Mouse (Mus musculus) forebrain, embryonic 11.5 days (tissue): ENCODE data around the gene Vmn1r5. TPM values are rescaled to one million over a fixed set of nuclear protein-coding genes. Genes with fewer than 3 reads are reported as not detected.

ENCODE experiments used
- ATAC-seq: fragments of 200-750 bp; cut with Nextera tagmentation; replicated peaks from 2 replicates; pipeline ENCODE4 v1.8.0; 2017; ENCODE audit warnings: moderate TSS enrichment; ENCODE audit not compliant: low FRiP score
- DNase-seq: peaks from one replicate; pipeline ENCODE4 v3.0.0-alpha.2; 2017; ENCODE audit warnings: low spot score
- H3K27ac ChIP-seq: fragments of 300-500 bp; sonication (generic); 2 replicates; pipeline ENCODE4 v1.5.1; 2014; ENCODE audit warnings: low read depth, low read length
- H3K27me3 ChIP-seq: fragments of 300-500 bp; sonication (generic); 2 replicates; pipeline ENCODE4 v1.6.1; 2014; ENCODE audit warnings: mild to moderate bottlenecking, low read length, mixed read lengths; ENCODE audit not compliant: control insufficient read depth, insufficient read depth
- H3K36me3 ChIP-seq: fragments of 300-500 bp; sonication (generic); 2 replicates; pipeline ENCODE4 v1.6.1; 2014; ENCODE audit warnings: mild to moderate bottlenecking, low read length, moderate library complexity, mixed read lengths; ENCODE audit not compliant: control insufficient read depth, insufficient read depth
- H3K4me1 ChIP-seq: fragments of 300-500 bp; sonication (generic); replicated peaks from 2 replicates; pipeline ENCODE4 v1.6.1; 2014; ENCODE audit warnings: low read length, mixed read lengths; ENCODE audit not compliant: control insufficient read depth, insufficient read depth
- H3K4me2 ChIP-seq: fragments of 300-500 bp; sonication (generic); 2 replicates; pipeline ENCODE4 v1.6.1; 2014; ENCODE audit warnings: low read depth, mild to moderate bottlenecking, low read length, moderate library complexity, mixed read lengths; ENCODE audit not compliant: severe bottlenecking
- H3K4me3 ChIP-seq: fragments of 300-500 bp; sonication (generic); 2 replicates; pipeline ENCODE4 v1.5.1; 2014; ENCODE audit warnings: low read depth, low read length
- H3K9ac ChIP-seq: fragments of 300-500 bp; sonication (generic); 2 replicates; pipeline ENCODE4 v1.6.1; 2014; ENCODE audit warnings: low read length
- H3K9me3 ChIP-seq: fragments of 300-500 bp; sonication (generic); 2 replicates; pipeline ENCODE4 v1.6.1; 2016; ENCODE audit warnings: low read length, mixed read lengths; ENCODE audit not compliant: control insufficient read depth
- WGBS: fragments of 180-500 bp; shearing (Covaris S2); extraction: QIAGEN DNeasy Blood & Tissue Kit; methylation state at CpG from one replicate; pipeline ENCODE4 v1.1.7; 2014; 5-methylcytosine and 5-hydroxymethylcytosine counted together
- polyA plus RNA-seq: library from polyadenylated mRNA; unstranded; fragments of >200 nt; fragmentation: Nextera tagmentation; extraction: Ambion mirVana; gene quantifications from 2 replicates; pipeline ENCODE4 v1.2.1, GENCODE M21; 2014

The Vmn1r5 gene
- polyA plus RNA-seq = not detected in 2 replicates

DNA sequence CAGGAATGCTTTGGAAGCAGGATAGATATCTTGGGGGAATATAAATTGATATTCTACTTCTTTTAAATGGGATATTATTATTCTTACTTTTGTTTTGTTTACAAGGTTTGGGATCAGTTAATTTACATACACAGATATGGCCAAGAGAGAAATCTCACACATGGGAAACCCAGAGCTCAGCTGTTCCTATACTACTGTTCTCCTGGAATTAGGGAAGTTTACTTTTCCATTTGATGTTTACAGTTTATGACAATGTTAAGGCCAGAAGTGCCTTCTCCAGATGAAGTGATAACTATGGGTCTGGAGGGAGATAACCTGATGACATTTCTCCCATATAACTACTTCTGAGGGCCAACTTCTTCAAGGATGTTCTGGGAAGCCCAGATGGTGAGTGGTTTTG, at the start of gene Vmn1r5:
Gene Vmn1r5, plus strand, starts transcription at position 301 of the 400 bp plus-strand sequence.
- Histone ChIP-seq H3K9ac (no peak within 1 kb of the TSS), H3K4me3 (no peak within 1 kb of the TSS), H3K4me1 (no peaks in the 10 kb centered on the region), H3K9me3 (no peaks in the 10 kb centered on the region), H3K36me3 (no peaks in the 10 kb centered on the region), H3K27me3 (no peaks in the 10 kb centered on the region), H3K27ac (no peak within 1 kb of the TSS), H3K4me2 (no peak within 1 kb of the TSS)
- ATAC-seq = no peak
- DNase-seq = no peak

- peak overlapping the region; percentile 51 for H3K4me2 ChIP-seq
- H3K27ac ChIP-seq = 0 out of 2 replicates have a peak overlapping the region, but pooled peaks have one; percentile 21
- no peaks in the 10 kb centered on the region for H3K27me3 ChIP-seq
- H3K9ac ChIP-seq = peak overlapping the region; percentile 73
- H3K36me3 ChIP-seq = no peaks in the 10 kb centered on the region
- H3K4me3 ChIP-seq = peak overlapping the region; percentile 54
- ATAC-seq (no peak), DNase-seq (no peak)
- 1% methylated on average over 24 of the region's 25 CpGs for WGBS
- no peaks in the 10 kb centered on the region for H3K4me1 ChIP-seq
- H3K9me3 ChIP-seq = no peaks in the 10 kb centered on the region
Observed at GRCm38 (mm10) chr6:56923331-56923725, 46.7 kb upstream of the Vmn1r5 start.

GRCm38 (mm10) chr6:56923726-56924707, 46.1 kb upstream of the Vmn1r5 start, which contains the start of the genes Nt5c3 and Vmn1r4:
TSS of gene Nt5c3 (minus strand) at chr6:56923932.
TSS of gene Vmn1r4 (plus strand) at chr6:56924015.
- no peaks in the 10 kb centered on the region for H3K4me1 ChIP-seq
- no peaks in the 10 kb centered on the region for H3K36me3 ChIP-seq
- 4% methylated on average over 44 of the region's 64 CpGs for WGBS
- peak; percentile 95 for DNase-seq
- H3K4me2 ChIP-seq = peak within 1 kb of the TSS; percentile 51
- no peaks in the 10 kb centered on the region for H3K27me3 ChIP-seq
- peak; percentile 98 for ATAC-seq
- peak within 1 kb of the TSS; percentile 54 for H3K4me3 ChIP-seq
- H3K9me3 ChIP-seq = no peaks in the 10 kb centered on the region
- peak within 1 kb of the TSS; percentile 25; the same call in 1 of the 2 replicates for H3K27ac ChIP-seq
- H3K9ac ChIP-seq = peak within 1 kb of the TSS; percentile 73

DNA sequence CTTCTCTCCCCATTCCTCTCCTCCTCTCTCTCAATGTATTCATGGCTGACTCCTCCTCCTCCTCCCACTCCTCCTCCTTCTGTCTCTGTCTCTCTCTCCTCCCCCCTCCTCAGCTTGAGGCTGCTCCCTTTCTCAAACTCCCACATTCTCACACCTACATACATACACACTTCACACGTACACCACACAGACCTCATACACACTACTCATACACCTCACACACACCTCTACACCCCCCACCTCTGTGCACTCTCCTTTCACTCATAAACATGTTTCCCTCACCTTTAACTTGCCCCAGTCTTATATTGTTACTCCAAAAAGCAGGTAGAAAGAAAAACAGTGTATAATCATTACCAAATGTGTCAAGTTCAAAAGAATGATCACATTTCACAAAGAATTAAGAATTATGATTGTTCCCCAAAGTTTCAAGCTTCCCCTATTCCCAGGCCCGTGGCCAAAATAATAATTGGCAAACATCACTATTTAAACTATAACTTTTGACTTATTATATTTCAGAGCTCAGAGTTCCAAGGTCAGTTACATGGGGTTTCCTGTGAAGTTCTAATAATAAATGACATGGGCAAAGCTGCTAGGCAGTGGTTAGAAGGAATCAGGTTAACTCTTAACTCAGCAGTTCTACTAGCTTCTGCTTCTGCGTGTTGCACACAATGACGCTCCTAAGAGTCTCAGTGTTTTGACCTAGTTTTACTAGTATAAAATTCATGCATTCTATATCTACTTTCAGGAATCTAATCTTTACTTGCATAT, 38.2 kb upstream of the Vmn1r5 start:
- H3K27me3 ChIP-seq = no peaks in the 10 kb centered on the region
- WGBS = 73% methylated on average over 4 of the region's 4 CpGs
- ATAC-seq (no peak), DNase-seq (no peak)
- H3K9ac ChIP-seq = no peak overlapping the region
- no peak overlapping the region for H3K27ac ChIP-seq
- H3K36me3 ChIP-seq = no peaks in the 10 kb centered on the region
- no peaks in the 10 kb centered on the region for H3K9me3 ChIP-seq
- H3K4me2 ChIP-seq = no peak overlapping the region
- no peaks in the 10 kb centered on the region for H3K4me1 ChIP-seq
- H3K4me3 ChIP-seq = no peak overlapping the region

- Histone ChIP-seq H3K27me3 (no peaks in the 10 kb centered on the region), H3K4me3 (no peak overlapping the region), H3K36me3 (no peaks in the 10 kb centered on the region), H3K9me3 (no peaks in the 10 kb centered on the region), H3K27ac (no peak overlapping the region), H3K4me1 (no peaks in the 10 kb centered on the region), H3K4me2 (no peak overlapping the region), H3K9ac (no peak overlapping the region)
- WGBS = 79% methylated on average over 2 of the region's 2 CpGs
- DNase-seq (no peak), ATAC-seq (no peak)
Observed at GRCm38 (mm10) chr6:56932464-56932863, 37.6 kb upstream of the Vmn1r5 start.

DNA sequence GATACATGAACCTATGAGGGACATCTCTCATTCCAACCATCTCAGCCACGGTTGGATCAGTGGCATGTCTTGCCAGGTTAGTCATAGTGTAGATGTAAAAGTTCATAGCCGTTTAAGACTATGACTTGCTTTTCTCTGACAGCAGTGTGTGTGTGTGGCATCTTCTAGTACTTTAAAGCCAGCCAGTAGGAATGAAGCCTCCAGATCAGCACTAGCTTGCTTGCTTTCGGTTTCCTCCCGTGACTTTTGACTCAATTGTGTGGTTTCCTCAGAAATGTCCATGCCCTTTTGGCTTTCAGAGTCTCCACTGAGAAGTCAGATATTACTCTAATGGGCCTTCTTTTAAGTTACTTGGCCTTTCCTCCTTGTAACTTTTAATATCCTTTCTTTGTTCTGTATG, 35.7 kb upstream of the Vmn1r5 start:
- Histone ChIP-seq H3K36me3 (no peaks in the 10 kb centered on the region), H3K4me1 (no peaks in the 10 kb centered on the region), H3K9me3 (no peaks in the 10 kb centered on the region), H3K4me3 (no peak overlapping the region), H3K9ac (no peak overlapping the region), H3K27ac (no peak overlapping the region), H3K27me3 (no peaks in the 10 kb centered on the region), H3K4me2 (no peak overlapping the region)
- ATAC-seq (no peak), DNase-seq (no peak)
- 89% methylated on average over 4 of the region's 4 CpGs for WGBS

DNA sequence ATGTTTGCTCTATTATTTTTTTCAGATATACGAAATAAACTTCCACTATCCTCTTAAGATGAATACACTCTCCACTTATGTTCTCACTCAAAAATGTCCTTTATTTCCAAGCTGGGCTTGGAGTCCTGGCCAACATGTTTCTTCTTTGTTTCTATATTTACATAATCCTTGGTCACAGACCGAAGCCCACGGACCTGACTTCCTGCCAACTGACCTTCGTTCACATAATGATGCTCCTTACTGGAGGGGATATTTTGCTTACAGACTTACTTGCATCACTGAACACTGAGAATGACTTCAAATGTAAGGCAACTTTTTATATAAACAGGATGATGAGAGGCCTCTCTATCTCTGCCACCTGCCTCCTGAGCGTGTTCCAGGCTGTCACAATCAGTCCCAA, 13.6 kb upstream of the Vmn1r5 start:
- DNase-seq = no peak

DNA sequence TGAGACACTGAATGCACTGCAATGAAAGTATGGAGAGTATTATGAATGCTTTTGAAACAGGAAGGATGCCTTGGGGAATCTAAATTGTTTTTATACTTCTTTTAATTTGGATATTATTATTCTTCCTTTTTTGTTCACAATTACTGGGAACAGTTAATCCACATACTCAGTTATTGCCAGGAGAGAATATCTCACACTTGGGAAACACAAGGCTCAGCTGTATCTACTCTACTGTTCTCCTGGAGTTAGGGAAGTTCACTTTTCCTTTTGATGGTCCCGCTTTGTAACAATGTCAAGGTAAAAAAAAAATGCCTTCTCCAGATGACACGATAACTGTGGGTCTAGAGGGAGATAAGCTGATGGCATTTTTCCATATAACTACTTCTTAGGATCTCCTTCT, 26.9 kb downstream of the Vmn1r5 start, which contains the start of gene Vmn1r6:
Gene Vmn1r6, plus strand, starts transcription at position 301 of the 400 bp plus-strand sequence.
- 91% methylated on average over 2 of the region's 2 CpGs for WGBS
- no peaks in the 10 kb centered on the region for H3K4me1 ChIP-seq
- no peak for ATAC-seq

More for the DNA sequence above, 13.6 kb upstream of the Vmn1r5 start:
- Histone ChIP-seq H3K4me1 (no peaks in the 10 kb centered on the region), H3K9me3 (no peaks in the 10 kb centered on the region), H3K27me3 (no peaks in the 10 kb centered on the region), H3K9ac (no peak overlapping the region), H3K36me3 (no peaks in the 10 kb centered on the region), H3K4me3 (no peak overlapping the region), H3K4me2 (no peak overlapping the region), H3K27ac (no peak overlapping the region)
- WGBS = 87% methylated on average over 5 of the region's 5 CpGs
- no peak for ATAC-seq

More for the DNA sequence above, 26.9 kb downstream of the Vmn1r5 start, which contains the start of gene Vmn1r6:
- Histone ChIP-seq H3K9me3 (no peaks in the 10 kb centered on the region), H3K4me3 (no peak within 1 kb of the TSS), H3K4me2 (no peak within 1 kb of the TSS), H3K9ac (no peak within 1 kb of the TSS), H3K36me3 (no peaks in the 10 kb centered on the region), H3K27ac (no peak within 1 kb of the TSS), H3K27me3 (no peaks in the 10 kb centered on the region)
- no peak for DNase-seq
